Mouse (Mus musculus) megakaryocyte, adult 5-6 weeks (primary cell): ENCODE data around the gene Hsd3b6. TPM values are rescaled to one million over a fixed set of nuclear protein-coding genes. Genes with fewer than 3 reads are reported as not detected.

Experiments
- total RNA-seq, 2 experiments: library from RNA; stranded (forward) in 1 of 2; stranded (reverse) in 1 of 2; fragments of 153-499, 151-499 nt in 1 of 2; fragments of 221-1000, 200-1000 nt in 1 of 2; gene quantifications; 2 replicates each; pipeline versions ENCODE4 v1.2.3 to v1.2.4; 2015 to 2017

Hsd3b6 gene
- total RNA-seq, 2 experiments from 2014 or later: not detected

Other genes starting within 250 kb of the Hsd3b6 start
- gene Gm10681, start 225.6 kb downstream of the Hsd3b6 start, total RNA-seq (2015): not detected in 2 replicates
- not detected in 2 replicates for gene Gm10681, start 225.6 kb downstream of the Hsd3b6 start, total RNA-seq (2017)
- gene Hsd3b5, start 184.2 kb downstream of the Hsd3b6 start, total RNA-seq (2015): not detected in 2 replicates
- not detected in 2 replicates for gene Hsd3b5, start 184.2 kb downstream of the Hsd3b6 start, total RNA-seq (2017)
- not detected in 2 replicates for gene Hsd3b2, start 89.9 kb downstream of the Hsd3b6 start, total RNA-seq (2015)
- gene Hsd3b2, start 89.9 kb downstream of the Hsd3b6 start, total RNA-seq (2017): not detected in 2 replicates
- gene Hsd3b3, start 51.3 kb downstream of the Hsd3b6 start, total RNA-seq (2015): not detected in 2 replicates
- gene Hsd3b3, start 51.3 kb downstream of the Hsd3b6 start, total RNA-seq (2017): not detected in 2 replicates
- not detected in 2 replicates for gene Hsd3b1, start 45.4 kb upstream of the Hsd3b6 start, total RNA-seq (2015)
- gene Hsd3b1, start 45.4 kb upstream of the Hsd3b6 start, total RNA-seq (2017): not detected in 2 replicates
- not detected in 2 replicates for gene Hao2, start 78.8 kb upstream of the Hsd3b6 start, total RNA-seq (2015)
- gene Hao2, start 78.8 kb upstream of the Hsd3b6 start, total RNA-seq (2017): not detected in 2 replicates